Mouse (Mus musculus) adrenal gland, adult 18-20 months (tissue): ENCODE data around the gene Nxpe4. TPM values are rescaled to one million over a fixed set of nuclear protein-coding genes. Genes with fewer than 3 reads are reported as not detected.
"Not testable (repeated sequence)": the region's sequence is repeated elsewhere in the genome, so short reads cannot be mapped to it uniquely, and the experiment has no call there.

Experiments
- DNase-seq, 2 experiments: peaks; one replicate each; pipeline ENCODE4 v3.0.0; 2021 to 2022; ENCODE audit warnings: low spot score in 2 of 2
- long read RNA-seq, 2 experiments: library from polyadenylated mRNA; stranded (forward); transcript quantifications; one replicate each; pipeline ENCODE4 v2.0.0; 2021
- total RNA-seq, 2 experiments: library from RNA; stranded (reverse); gene quantifications; 1 replicate in 1 of 2; 2 replicates in 1 of 2; pipeline ENCODE4 v1.2.3; 2021

Nxpe4 gene
- total RNA-seq = 1 to 10 TPM; 1.7 to 2.6 TPM
- long read RNA-seq, experiment 1, partial matches to known transcripts = 0 of 4 reads
- long read RNA-seq, experiment 1, other reads (novel, unspliced or antisense) = 4 of 4 reads
- long read RNA-seq, experiment 2, partial matches to known transcripts = 1 of 8 reads
- long read RNA-seq, experiment 2, other reads (novel, unspliced or antisense) = 7 of 8 reads

GRCm38 (mm10) chr9:48161505-48162192, at the start of gene Nxpe4:
Nxpe4 (plus strand) TSS chr9:48162023.
- DNase-seq = peak; percentile 25 to 47

GRCm38 (mm10) chr9:48126815-48127214, 35.0 kb upstream of the Nxpe4 start:
- DNase-seq = no peak

- no peak for DNase-seq
Observed at GRCm38 (mm10) chr9:48137507-48137906, 24.3 kb upstream of the Nxpe4 start.

- no peak for DNase-seq
Observed at GRCm38 (mm10) chr9:48140485-48141411, 21.1 kb upstream of the Nxpe4 start.

GRCm38 (mm10) chr9:48142646-48143045, 19.2 kb upstream of the Nxpe4 start:
- DNase-seq = no peak

- no peak for DNase-seq
Observed at GRCm38 (mm10) chr9:48146761-48147160, 15.1 kb upstream of the Nxpe4 start.

GRCm38 (mm10) chr9:48166531-48166930, 4.7 kb downstream of the Nxpe4 start:
- DNase-seq = not testable (repeated sequence)

GRCm38 (mm10) chr9:48176764-48177163, 14.9 kb downstream of the Nxpe4 start:
- DNase-seq = no peak

- no peak for DNase-seq
Observed at GRCm38 (mm10) chr9:48181300-48181699, 19.5 kb downstream of the Nxpe4 start.

- no peak for DNase-seq
Observed at GRCm38 (mm10) chr9:48182718-48183414, 21.0 kb downstream of the Nxpe4 start.

- DNase-seq = no peak
Observed at GRCm38 (mm10) chr9:48184319-48184718, 22.5 kb downstream of the Nxpe4 start.

GRCm38 (mm10) chr9:48188854-48189253, 27.0 kb downstream of the Nxpe4 start:
- DNase-seq = no peak

GRCm38 (mm10) chr9:48197458-48197884, 35.6 kb downstream of the Nxpe4 start:
- DNase-seq = no peak

- no peak for DNase-seq
Observed at GRCm38 (mm10) chr9:48210970-48211369, 49.1 kb downstream of the Nxpe4 start.

GRCm38 (mm10) chr9:48211912-48212311, 50.1 kb downstream of the Nxpe4 start:
- DNase-seq = no peak

GRCm38 (mm10) chr9:48214751-48215150, 52.9 kb downstream of the Nxpe4 start:
- DNase-seq = no peak

- DNase-seq = no peak
Observed at GRCm38 (mm10) chr9:48216091-48217001, 54.5 kb downstream of the Nxpe4 start.

GRCm38 (mm10) chr9:48230706-48231105, 68.9 kb downstream of the Nxpe4 start:
- no peak for DNase-seq

- no peak for DNase-seq
Observed at GRCm38 (mm10) chr9:48236455-48236854, 74.6 kb downstream of the Nxpe4 start.

GRCm38 (mm10) chr9:48238153-48238755, 76.4 kb downstream of the Nxpe4 start:
- peak; percentile 55 to 57 for DNase-seq
